Mouse (Mus musculus) stomach, postnatal 0 days (tissue): Measurements from ENCODE around the gene Cdkl4. TPM values are rescaled to one million over a fixed set of nuclear protein-coding genes. Genes with fewer than 3 reads are reported as not detected.

Experiments used
- ATAC-seq: fragments of 200-750 bp; cut with Nextera tagmentation; 2 replicates; pipeline ENCODE4 v1.8.0; 2017; ENCODE audit not compliant: low FRiP score, low TSS enrichment
- DNase-seq: peaks from one replicate; pipeline ENCODE4 v3.0.0-alpha.2; 2016; ENCODE audit warnings: low spot score
- H3K27ac ChIP-seq: fragments of 300-500 bp; sonication (generic); replicated peaks from 2 replicates; pipeline ENCODE4 v1.5.1; 2014; ENCODE audit warnings: mild to moderate bottlenecking, control low read depth
- H3K27me3 ChIP-seq: fragments of 300-500 bp; sonication (generic); 2 replicates; pipeline ENCODE4 v1.6.1; 2014; ENCODE audit warnings: low read length; ENCODE audit not compliant: control insufficient read depth, insufficient read depth
- H3K36me3 ChIP-seq: fragments of 300-500 bp; sonication (generic); 2 replicates; pipeline ENCODE4 v1.6.1; 2014; ENCODE audit warnings: low read length, mixed read lengths; ENCODE audit not compliant: control insufficient read depth, insufficient read depth
- H3K4me1 ChIP-seq: fragments of 300-500 bp; sonication (generic); replicated peaks from 2 replicates; pipeline ENCODE4 v1.6.1; 2014; ENCODE audit warnings: antibody characterized with exemption; ENCODE audit not compliant: control insufficient read depth, insufficient read depth
- H3K4me2 ChIP-seq: fragments of 300-500 bp; sonication (generic); replicated peaks from 2 replicates; pipeline ENCODE4 v1.6.1; 2014; ENCODE audit warnings: low read depth, mild to moderate bottlenecking, control low read depth, moderate library complexity
- H3K4me3 ChIP-seq: fragments of 300-500 bp; sonication (generic); 2 replicates; pipeline ENCODE4 v1.5.1; 2014; ENCODE audit warnings: low read depth, low read length, control low read depth
- H3K9ac ChIP-seq: fragments of 300-500 bp; sonication (generic); 2 replicates; pipeline ENCODE4 v1.6.1; 2014; ENCODE audit warnings: mild to moderate bottlenecking, low read length, control low read depth, mixed read lengths
- H3K9me3 ChIP-seq: fragments of 300-500 bp; sonication (generic); 2 replicates; pipeline ENCODE4 v1.6.1; 2016; ENCODE audit warnings: low read length; ENCODE audit not compliant: control insufficient read depth
- CTCF ChIP-seq: IDR thresholded peaks from 2 replicates; pipeline ENCODE4 v1.5.1; 2016; ENCODE audit warnings: antibody characterized with exemption, low read depth, mild to moderate bottlenecking, moderate library complexity
- EP300 ChIP-seq: optimal IDR thresholded peaks from 2 replicates; pipeline ENCODE3; 2016; ENCODE audit warnings: antibody characterized with exemption
- WGBS: fragments of 180-500 bp; shearing (Covaris S2); extraction: QIAGEN DNeasy Blood & Tissue Kit; methylation state at CpG from one replicate; pipeline ENCODE4 v1.1.7; 2014; 5-methylcytosine and 5-hydroxymethylcytosine counted together
- polyA plus RNA-seq: library from polyadenylated mRNA; unstranded; fragments of >200 nt; fragmentation: Nextera tagmentation; extraction: Ambion mirVana; gene quantifications from 2 replicates; pipeline ENCODE4 v1.2.1, GENCODE M21; 2015

The Cdkl4 gene
- polyA plus RNA-seq, 1 experiment from 2014 or later, result 0.08 TPM

DNA sequence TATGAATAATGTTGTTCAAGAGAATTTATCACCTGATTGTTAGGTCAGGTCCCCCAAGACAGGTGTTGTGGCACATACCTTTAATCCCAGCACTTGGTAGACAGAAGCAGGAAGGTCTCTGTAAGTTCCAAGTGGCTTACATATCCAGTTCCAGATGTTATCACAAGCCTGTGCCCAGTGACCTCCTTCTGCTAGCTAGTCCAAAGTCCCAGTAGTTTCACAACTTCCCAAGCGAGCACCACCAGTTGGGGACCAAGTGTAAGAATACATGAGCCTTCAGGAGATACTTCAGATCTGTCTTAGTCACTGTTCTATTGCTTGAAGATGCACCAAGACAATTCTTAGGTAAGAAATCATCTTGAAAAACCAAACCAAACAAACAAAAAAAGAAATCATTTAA lies 83.7 kb downstream of the Cdkl4 start:
- no peaks in the 10 kb centered on the region for H3K27me3 ChIP-seq
- no peaks in the 10 kb centered on the region for H3K4me1 ChIP-seq
- WGBS, result 83% methylated on average over 1 of the region's 1 CpGs
- no peaks in the 10 kb centered on the region for H3K9me3 ChIP-seq
- no peaks in the 10 kb centered on the region for H3K36me3 ChIP-seq
- H3K4me2 ChIP-seq, result no peak overlapping the region
- H3K27ac ChIP-seq, result no peak overlapping the region
- no peak for DNase-seq
- H3K9ac ChIP-seq, result no peak overlapping the region
- ATAC-seq, result no peak
- H3K4me3 ChIP-seq, result no peak overlapping the region
- TF ChIP-seq CTCF (no peak), EP300 (no peak)

DNA sequence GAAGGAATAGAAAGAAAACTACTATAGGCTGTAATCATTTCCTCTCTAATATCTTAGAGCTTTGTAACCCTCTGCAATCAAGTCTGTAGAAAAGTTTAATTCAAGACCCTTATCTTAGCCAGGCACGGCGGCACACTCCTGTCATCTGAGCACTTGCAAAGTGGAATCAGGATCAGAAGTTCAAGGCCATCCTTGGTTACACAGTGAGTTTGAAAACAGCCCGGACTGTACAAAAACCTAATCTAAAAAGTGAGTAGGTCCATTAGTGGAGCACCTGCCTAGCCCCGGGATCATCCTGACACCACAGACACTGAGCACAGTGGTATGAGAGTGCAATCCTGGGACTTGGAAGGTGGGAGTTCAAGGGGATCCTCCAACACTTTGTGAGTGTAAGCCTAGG lies 84.8 kb downstream of the Cdkl4 start:
- no peak overlapping the region for H3K27ac ChIP-seq
- H3K9me3 ChIP-seq, result no peaks in the 10 kb centered on the region
- no peaks in the 10 kb centered on the region for H3K27me3 ChIP-seq
- no peak overlapping the region for H3K4me3 ChIP-seq
- no peaks in the 10 kb centered on the region for H3K4me1 ChIP-seq
- H3K4me2 ChIP-seq, result no peak overlapping the region
- DNase-seq (no peak), ATAC-seq (no peak)
- H3K36me3 ChIP-seq, result no peaks in the 10 kb centered on the region
- 80% methylated on average over 4 of the region's 4 CpGs for WGBS
- no peak for TF ChIP-seq EP300
- TF ChIP-seq CTCF, result no peak
- H3K9ac ChIP-seq, result no peak overlapping the region

GRCm38 (mm10) chr17:80492274-80492673 lies 85.3 kb downstream of the Cdkl4 start:
- Histone ChIP-seq H3K9ac (no peak overlapping the region), H3K4me2 (no peak overlapping the region), H3K9me3 (no peaks in the 10 kb centered on the region), H3K4me1 (no peaks in the 10 kb centered on the region), H3K27ac (no peak overlapping the region), H3K36me3 (no peaks in the 10 kb centered on the region), H3K27me3 (no peaks in the 10 kb centered on the region), H3K4me3 (no peak overlapping the region)
- DNase-seq, result no peak
- TF ChIP-seq EP300, result no peak
- no peak for TF ChIP-seq CTCF
- WGBS, result 84% methylated on average over 4 of the region's 4 CpGs
- ATAC-seq, result no peak

- Histone ChIP-seq H3K4me1 (no peaks in the 10 kb centered on the region), H3K27me3 (no peaks in the 10 kb centered on the region), H3K4me2 (no peak overlapping the region), H3K9me3 (no peaks in the 10 kb centered on the region), H3K27ac (no peak overlapping the region), H3K36me3 (no peaks in the 10 kb centered on the region), H3K9ac (no peak overlapping the region), H3K4me3 (no peak overlapping the region)
- DNase-seq (no peak), ATAC-seq (no peak)
- WGBS, result 50% methylated on average over 5 of the region's 5 CpGs
- TF ChIP-seq EP300 (no peak), CTCF (no peak)
Observed at GRCm38 (mm10) chr17:80490166-80490565, 87.4 kb downstream of the Cdkl4 start.

- Histone ChIP-seq H3K27ac (no peak overlapping the region), H3K4me1 (no peaks in the 10 kb centered on the region), H3K27me3 (no peaks in the 10 kb centered on the region), H3K36me3 (no peaks in the 10 kb centered on the region), H3K4me2 (no peak overlapping the region), H3K4me3 (no peak overlapping the region), H3K9ac (no peak overlapping the region), H3K9me3 (no peaks in the 10 kb centered on the region)
- 58% methylated on average over 3 of the region's 3 CpGs for WGBS
- DNase-seq (no peak), ATAC-seq (no peak)
- TF ChIP-seq EP300, result no peak
- no peak for TF ChIP-seq CTCF
Observed at GRCm38 (mm10) chr17:80488918-80489317, 88.7 kb downstream of the Cdkl4 start.

- no peak overlapping the region for H3K27ac ChIP-seq
- H3K36me3 ChIP-seq, result no peaks in the 10 kb centered on the region
- H3K4me2 ChIP-seq, result no peak overlapping the region
- no peaks in the 10 kb centered on the region for H3K27me3 ChIP-seq
- H3K4me1 ChIP-seq, result no peaks in the 10 kb centered on the region
- H3K4me3 ChIP-seq, result no peak overlapping the region
- DNase-seq (no peak), ATAC-seq (no peak)
- no peaks in the 10 kb centered on the region for H3K9me3 ChIP-seq
- H3K9ac ChIP-seq, result no peak overlapping the region
- TF ChIP-seq EP300 (no peak), CTCF (no peak)
- 88% methylated on average over 5 of the region's 5 CpGs for WGBS
Observed at GRCm38 (mm10) chr17:80485160-80485559, 92.5 kb downstream of the Cdkl4 start.
